Mouse (Mus musculus) kidney, adult 18-20 months (tissue): ENCODE measurements around the gene Fam208b.
A peak's percentile ranks its signal among the peaks of the same experiment; 100 is the strongest.
"Not testable (repeated sequence)": the region's sequence is repeated elsewhere in the genome, so short reads cannot be mapped to it uniquely, and the experiment has no call there.

Experiments used
- DNase-seq: peaks from one replicate; pipeline ENCODE4 v3.0.0; 2021

The Fam208b gene

GRCm38 (mm10) chr13:3547856-3548255 lies 63.1 kb downstream of the Fam208b start:
- no peak for DNase-seq

- no peak for DNase-seq
These were observed 63.5 kb downstream of the Fam208b start for GRCm38 (mm10) chr13:3547410-3547809.

GRCm38 (mm10) chr13:3544925-3545324 lies 66.0 kb downstream of the Fam208b start:
- no peak for DNase-seq

- DNase-seq = no peak
These were observed 66.6 kb downstream of the Fam208b start for GRCm38 (mm10) chr13:3544077-3544874.

- DNase-seq = no peak
These were observed 69.6 kb downstream of the Fam208b start for GRCm38 (mm10) chr13:3541159-3541782.

- DNase-seq = no peak
These were observed 70.7 kb downstream of the Fam208b start for GRCm38 (mm10) chr13:3540166-3540565.

GRCm38 (mm10) chr13:3538969-3539562 lies 71.8 kb downstream of the Fam208b start:
- no peak for DNase-seq

- DNase-seq = peak; percentile 85
These were observed 72.5 kb downstream of the Fam208b start for GRCm38 (mm10) chr13:3538223-3538968.

GRCm38 (mm10) chr13:3537594-3538222 lies 73.2 kb downstream of the Fam208b start, which contains the start of gene Gdi2:
Gene Gdi2, plus strand, starts transcription at chr13:3538063.
- DNase-seq = peak; percentile 95

GRCm38 (mm10) chr13:3534146-3534545 lies 76.8 kb downstream of the Fam208b start:
- DNase-seq = no peak

- no peak for DNase-seq
These were observed 78.5 kb downstream of the Fam208b start for GRCm38 (mm10) chr13:3532451-3532850.

- DNase-seq = no peak
These were observed 79.1 kb downstream of the Fam208b start for GRCm38 (mm10) chr13:3531692-3532320.

GRCm38 (mm10) chr13:3531176-3531575 lies 79.7 kb downstream of the Fam208b start:
- DNase-seq = not testable (repeated sequence)

GRCm38 (mm10) chr13:3530451-3530850 lies 80.5 kb downstream of the Fam208b start:
- DNase-seq = no peak

GRCm38 (mm10) chr13:3526328-3526727 lies 84.6 kb downstream of the Fam208b start:
- no peak for DNase-seq

- peak; percentile 34 for DNase-seq
These were observed 85.3 kb downstream of the Fam208b start for GRCm38 (mm10) chr13:3525611-3526051.

GRCm38 (mm10) chr13:3523946-3524345 lies 87.0 kb downstream of the Fam208b start:
- no peak for DNase-seq

GRCm38 (mm10) chr13:3523459-3523858 lies 87.4 kb downstream of the Fam208b start:
- DNase-seq = peak; percentile 68

- not testable (repeated sequence) for DNase-seq
These were observed 90.9 kb downstream of the Fam208b start for GRCm38 (mm10) chr13:3519994-3520393.

GRCm38 (mm10) chr13:3519357-3519756 lies 91.6 kb downstream of the Fam208b start:
- not testable (repeated sequence) for DNase-seq
